Mouse (Mus musculus) MEL (cell line): ENCODE measurements at regions not wholly inside any gene's neighbourhood (a gene's known extent, or its start where the extent isn't known, plus 50 kb on each side); places are given as distances from the start of the nearest gene placed in this dataset.

Experiments used
- DNase-seq: peaks from one replicate; pipeline ENCODE4 v3.0.0; 2011; ENCODE audit warnings: low read depth, low spot score
- H3K27ac ChIP-seq: 2 replicates; pipeline ENCODE4 v1.5.1; 2012; ENCODE audit warnings: low read depth, mild to moderate bottlenecking, control low read depth, low read length, moderate library complexity; ENCODE audit not compliant: control insufficient read depth
- H3K27me3 ChIP-seq, 2 experiments: fragments of 150-350 bp in 1 of 2; sonication (generic) in 1 of 2; 2 replicates each; pipeline ENCODE4 v1.6.1; 2012; ENCODE audit warnings: low read length in 2 of 2, mild to moderate bottlenecking in 2 of 2, improper control_type of control experiment in 1 of 2, moderate library complexity in 1 of 2; ENCODE audit not compliant: insufficient read depth in 2 of 2, control insufficient read depth in 1 of 2
- H3K36me3 ChIP-seq, 2 experiments: 2 replicates each; pipeline ENCODE4 v1.6.1; 2012 to 2014; ENCODE audit warnings: low read length in 2 of 2, improper control_type of control experiment in 1 of 2, inconsistent platforms in 1 of 2, mild to moderate bottlenecking in 1 of 2; ENCODE audit not compliant: insufficient read depth in 2 of 2, control insufficient read depth in 1 of 2
- H3K4me1 ChIP-seq, 2 experiments: fragments of 150-350 bp in 1 of 2; sonication (generic) in 1 of 2; 2 replicates each; pipeline ENCODE4 v1.6.1; 2012; ENCODE audit warnings: low read length in 2 of 2, improper control_type of control experiment in 1 of 2, mild to moderate bottlenecking in 1 of 2; ENCODE audit not compliant: insufficient read depth in 2 of 2, control insufficient read depth in 1 of 2
- H3K4me3 ChIP-seq, 2 experiments: fragments of 150-350 bp in 1 of 2; sonication (generic) in 1 of 2; 2 replicates each; pipeline ENCODE4 v1.5.1; 2012; ENCODE audit warnings: low read depth in 2 of 2, low read length in 2 of 2, mild to moderate bottlenecking in 2 of 2, moderate library complexity in 2 of 2, control low read depth in 1 of 2, improper control_type of control experiment in 1 of 2; ENCODE audit not compliant: control insufficient read depth in 1 of 2, insufficient read depth in 1 of 2
- H3K79me2 ChIP-seq: 2 replicates; pipeline ENCODE4 v1.6.1; 2012; ENCODE audit warnings: mild to moderate bottlenecking, low read length, moderate library complexity; ENCODE audit not compliant: control insufficient read depth, poor library complexity, insufficient read depth
- H3K9ac ChIP-seq: 2 replicates; pipeline ENCODE4 v1.6.1; 2012; ENCODE audit warnings: low read depth, mild to moderate bottlenecking, control low read depth, low read length, moderate library complexity; ENCODE audit not compliant: control insufficient read depth, poor library complexity, severe bottlenecking
- H3K9me3 ChIP-seq: fragments of 150-350 bp; sonication (generic); replicated peaks from 2 replicates; pipeline ENCODE4 v1.6.1; 2012; ENCODE audit warnings: mild to moderate bottlenecking, low read length, improper control_type of control experiment, moderate library complexity; ENCODE audit not compliant: insufficient read depth
- BHLHE40 ChIP-seq: IDR thresholded peaks from 2 replicates; pipeline ENCODE4 v1.6.1; 2012; ENCODE audit warnings: low read depth, mild to moderate bottlenecking, inconsistent platforms, low read length, improper control_type of control experiment, borderline replicate concordance
- CHD2 ChIP-seq: IDR thresholded peaks from 2 replicates; pipeline ENCODE4 v1.6.1; 2011; ENCODE audit warnings: low read length, improper control_type of control experiment
- GATA1 ChIP-seq: IDR thresholded peaks from 2 replicates; pipeline ENCODE4 v1.6.1; 2011; ENCODE audit warnings: low read depth, low read length, improper control_type of control experiment
- KAT2A ChIP-seq: conservative IDR thresholded peaks from 2 replicates; pipeline ENCODE4 v1.6.1; 2012; ENCODE audit warnings: low read depth, low read length, improper control_type of control experiment, inconsistent platforms
- MYC ChIP-seq: IDR thresholded peaks from 2 replicates; pipeline ENCODE4 v1.6.1; 2011; ENCODE audit warnings: low read depth, mild to moderate bottlenecking, low read length, improper control_type of control experiment, moderate library complexity
- NELFE ChIP-seq: IDR thresholded peaks from 2 replicates; pipeline ENCODE4 v1.6.1; 2011; ENCODE audit warnings: low read depth, low read length, improper control_type of control experiment
- NRF1 ChIP-seq: IDR thresholded peaks from 2 replicates; pipeline ENCODE4 v1.6.1; 2014; ENCODE audit warnings: low read depth, mild to moderate bottlenecking, inconsistent platforms, low read length, improper control_type of control experiment, moderate library complexity; ENCODE audit not compliant: poor library complexity, insufficient read depth, severe bottlenecking
- POLR2A ChIP-seq, 2 experiments: IDR thresholded peaks; 2 replicates each; pipeline ENCODE4 v1.6.1; 2011 to 2012; ENCODE audit warnings: low read length in 2 of 2, mild to moderate bottlenecking in 2 of 2, control low read depth in 1 of 2, improper control_type of control experiment in 1 of 2, low read depth in 1 of 2, moderate library complexity in 1 of 2; ENCODE audit not compliant: control insufficient read depth in 1 of 2, insufficient read depth in 1 of 2, poor library complexity in 1 of 2
- POLR2AphosphoS2 ChIP-seq: IDR thresholded peaks from 2 replicates; pipeline ENCODE4 v1.6.1; 2011; ENCODE audit warnings: low read length, improper control_type of control experiment
- RCOR1 ChIP-seq: IDR thresholded peaks from 2 replicates; pipeline ENCODE4 v1.6.1; 2012; ENCODE audit warnings: low read depth, mild to moderate bottlenecking, inconsistent platforms, low read length, improper control_type of control experiment
- SIN3A ChIP-seq: IDR thresholded peaks from 2 replicates; pipeline ENCODE4 v1.6.1; 2012; ENCODE audit warnings: low read length, improper control_type of control experiment, inconsistent platforms
- SMC3 ChIP-seq: IDR thresholded peaks from 2 replicates; pipeline ENCODE4 v1.6.1; 2011; ENCODE audit warnings: low read depth, low read length, improper control_type of control experiment
- TBP ChIP-seq: IDR thresholded peaks from 2 replicates; pipeline ENCODE4 v1.8.0; 2011; ENCODE audit warnings: low read depth, low read length, improper control_type of control experiment
- ZC3H11A ChIP-seq: IDR thresholded peaks from 2 replicates; pipeline ENCODE4 v1.6.1; 2012; ENCODE audit warnings: low read depth, mild to moderate bottlenecking, inconsistent platforms, low read length, improper control_type of control experiment
- ZKSCAN1 ChIP-seq: IDR thresholded peaks from 2 replicates; pipeline ENCODE4 v1.6.1; 2012; ENCODE audit warnings: low read depth, mild to moderate bottlenecking, inconsistent platforms, low read length, improper control_type of control experiment, moderate library complexity
- ZMIZ1 ChIP-seq: IDR thresholded peaks from 2 replicates; pipeline ENCODE4 v1.6.1; 2012; ENCODE audit warnings: low read depth, mild to moderate bottlenecking, inconsistent platforms, low read length, improper control_type of control experiment, moderate library complexity
- ZNF384 ChIP-seq: IDR thresholded peaks from 2 replicates; pipeline ENCODE4 v1.6.1; 2012; ENCODE audit warnings: low read depth, mild to moderate bottlenecking, inconsistent platforms, low read length, improper control_type of control experiment

DNA sequence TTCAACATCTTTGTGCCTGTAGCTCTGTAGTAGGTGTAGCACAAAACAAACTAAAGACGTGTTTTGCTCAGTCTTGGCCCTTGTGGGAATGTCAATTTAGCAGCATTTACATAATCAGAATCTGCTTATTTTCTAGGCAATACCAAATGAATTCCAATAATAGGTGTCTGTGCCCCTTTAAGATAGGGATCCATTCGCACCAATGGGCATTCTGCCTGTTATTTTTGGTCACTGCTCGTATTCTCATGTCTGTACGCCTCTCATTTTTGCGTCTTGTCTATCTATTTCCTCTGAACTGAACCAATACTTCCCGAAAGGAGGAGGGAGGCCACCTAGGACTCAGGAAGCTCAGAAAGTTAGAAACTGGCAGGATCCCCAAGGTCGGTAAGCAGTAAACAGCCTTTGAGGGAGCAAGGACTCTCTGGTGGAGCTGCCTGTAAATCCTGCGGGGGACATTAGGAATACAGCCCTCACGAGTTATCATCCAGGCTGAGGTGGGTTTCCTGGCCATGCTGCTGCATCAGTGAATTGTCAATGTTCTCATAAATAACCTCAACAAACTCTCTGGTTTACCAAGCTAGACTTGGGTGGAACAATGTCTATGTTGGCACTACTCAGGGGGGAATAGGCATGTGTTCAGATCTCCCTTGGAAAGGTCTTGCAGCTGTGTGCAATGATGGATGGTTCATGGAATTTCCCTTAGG, 86.5 kb upstream of the 1700025G04Rik start:
- TF ChIP-seq GATA1 (no peak), NRF1 (no peak), ZNF384 (no peak), ZC3H11A (no peak)
- H3K27me3 ChIP-seq: peaks cover 2 to 8% of the 10 kb centered on the region in 2 experiments; a peak in 3 of 4 replicates
- no peaks in the 10 kb centered on the region for H3K36me3 ChIP-seq
- H3K79me2 ChIP-seq: no peaks in the 10 kb centered on the region
- no peaks in the 10 kb centered on the region for H3K9me3 ChIP-seq
- H3K4me3 ChIP-seq: no peak overlapping the region
- H3K9ac ChIP-seq: no peak overlapping the region
- H3K27ac ChIP-seq: no peak overlapping the region
- no peaks in the 10 kb centered on the region for H3K4me1 ChIP-seq
- DNase-seq: no peak

DNA sequence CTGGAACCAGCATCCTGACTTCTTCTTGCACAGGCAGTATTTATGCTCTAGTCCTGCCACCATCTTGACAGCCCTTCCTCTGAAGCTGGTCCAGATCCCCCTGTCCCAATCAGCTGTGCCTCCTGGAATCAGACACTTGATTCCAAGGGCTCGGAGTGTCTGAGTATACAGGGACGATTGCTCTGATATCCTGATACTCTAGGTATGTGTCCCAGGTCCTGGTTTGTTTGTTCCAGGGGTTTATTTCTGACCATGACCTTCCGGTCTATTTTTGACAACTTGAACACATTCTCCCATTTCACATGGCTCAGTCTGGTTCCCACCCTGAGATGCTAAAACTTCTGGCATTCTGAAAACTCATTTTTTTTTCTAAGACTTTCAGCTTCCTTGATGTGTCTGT, 85.8 kb upstream of the 1700025G04Rik start:
- no peak overlapping the region for H3K4me3 ChIP-seq
- H3K9me3 ChIP-seq: no peaks in the 10 kb centered on the region
- no peaks in the 10 kb centered on the region for H3K4me1 ChIP-seq
- no peak overlapping the region for H3K27ac ChIP-seq
- no peak overlapping the region for H3K9ac ChIP-seq
- DNase-seq: no peak
- H3K27me3 ChIP-seq: peaks cover 2 to 8% of the 10 kb centered on the region in 2 experiments; a peak in 3 of 4 replicates
- TF ChIP-seq CHD2: no peak
- no peak for TF ChIP-seq SIN3A
- no peak for TF ChIP-seq POLR2A (IDR thresholded peaks at IDR 0.05; ENCODE audit: control insufficient read depth in 1 of 2, insufficient read depth in 1 of 2, low read depth in 1 of 2, low read length in 2 of 2, poor library complexity in 1 of 2)
- TF ChIP-seq RCOR1: no peak
- no peak for TF ChIP-seq KAT2A
- TF ChIP-seq NRF1: no peak
- TF ChIP-seq POLR2AphosphoS2: no peak
- TF ChIP-seq SMC3: no peak
- no peaks in the 10 kb centered on the region for H3K36me3 ChIP-seq
- no peaks in the 10 kb centered on the region for H3K79me2 ChIP-seq

DNA sequence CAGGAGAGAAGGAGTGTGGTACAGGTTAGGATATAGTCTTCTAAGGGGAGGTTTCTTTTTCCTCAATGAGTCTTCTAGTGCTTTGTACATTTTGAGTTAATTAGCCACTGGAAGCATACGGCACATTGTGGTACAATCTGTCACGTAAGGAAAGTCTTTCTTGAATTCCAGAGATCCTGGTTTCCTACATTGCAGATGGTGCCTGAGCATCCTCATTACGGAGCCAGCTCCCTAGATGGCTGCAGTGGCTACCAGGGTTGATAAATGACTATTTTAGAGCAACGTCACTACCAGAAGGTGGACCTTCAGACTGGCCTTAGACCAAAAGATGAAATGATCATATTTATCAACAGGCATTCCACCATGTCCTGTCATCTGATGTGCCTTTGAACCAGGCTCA, 84.5 kb upstream of the 1700025G04Rik start:
- Histone ChIP-seq H3K9ac (no peak overlapping the region), H3K27ac (no peak overlapping the region), H3K9me3 (no peaks in the 10 kb centered on the region), H3K79me2 (no peaks in the 10 kb centered on the region), H3K4me1 (no peaks in the 10 kb centered on the region), H3K27me3 (peaks cover 2 to 8% of the 10 kb centered on the region in 2 experiments; a peak in 3 of 4 replicates), H3K4me3 (no peak overlapping the region), H3K36me3 (no peaks in the 10 kb centered on the region)
- no peak for DNase-seq
- no peak for TF ChIP-seq BHLHE40
- TF ChIP-seq TBP: no peak
- no peak for TF ChIP-seq NELFE
- no peak for TF ChIP-seq SIN3A
- TF ChIP-seq ZKSCAN1: no peak
- no peak for TF ChIP-seq MYC
- no peak for TF ChIP-seq POLR2AphosphoS2
- no peak for TF ChIP-seq ZMIZ1
